Mouse (Mus musculus): ENCODE data around the gene Gfi1b. TPM values are rescaled to one million over a fixed set of nuclear protein-coding genes. Genes with fewer than 3 reads are reported as not detected.

Gene Gfi1b
- 0.79 and 1.3 TPM in 2 replicates for polyA plus RNA-seq (2012; rRNA removed)

- WGBS = 14% methylated on average over 16 of the region's 16 CpGs
- DNase-seq (ENCODE audit: low read depth, low spot score) = no peak
These were observed at the start of gene Gfi1b for GRCm38 (mm10) chr2:28621664-28622171. Gfi1b (minus strand) TSS chr2:28621982.

- WGBS = 76% methylated on average over 2 of the region's 2 CpGs
- DNase-seq (ENCODE audit: low read depth, low spot score) = no peak
These were observed 49.7 kb upstream of the Gfi1b start for GRCm38 (mm10) chr2:28671438-28671837.

- DNase-seq (ENCODE audit: low read depth, low spot score) = no peak
- 71% methylated on average over 3 of the region's 3 CpGs for WGBS
These were observed 44.0 kb upstream of the Gfi1b start for GRCm38 (mm10) chr2:28665818-28666217.

GRCm38 (mm10) chr2:28662891-28663290, 41.1 kb upstream of the Gfi1b start:
- 94% methylated on average over 3 of the region's 3 CpGs for WGBS
- DNase-seq (ENCODE audit: low read depth, low spot score) = no peak

GRCm38 (mm10) chr2:28656216-28656615, 34.4 kb upstream of the Gfi1b start:
- no peak for DNase-seq (ENCODE audit: low read depth, low spot score)

GRCm38 (mm10) chr2:28654295-28654694, 32.5 kb upstream of the Gfi1b start:
- no peak for DNase-seq (ENCODE audit: low read depth, low spot score)
- 56% methylated on average over 2 of the region's 2 CpGs for WGBS

More at GRCm38 (mm10) chr2:28656216-28656615, 34.4 kb upstream of the Gfi1b start:
- 67% methylated on average over 8 of the region's 8 CpGs for WGBS

- 91% methylated on average over 7 of the region's 7 CpGs for WGBS
- no peak for DNase-seq (ENCODE audit: low read depth, low spot score)
These were observed 31.6 kb upstream of the Gfi1b start for GRCm38 (mm10) chr2:28653351-28653750.

- no peak for DNase-seq (ENCODE audit: low read depth, low spot score)
These were observed 28.7 kb upstream of the Gfi1b start for GRCm38 (mm10) chr2:28650526-28650925.

GRCm38 (mm10) chr2:28643081-28643480, 21.3 kb upstream of the Gfi1b start:
- 88% methylated on average over 3 of the region's 3 CpGs for WGBS
- no peak for DNase-seq (ENCODE audit: low read depth, low spot score)

GRCm38 (mm10) chr2:28641435-28641941, 19.7 kb upstream of the Gfi1b start:
- WGBS = 1% methylated on average over 43 of the region's 43 CpGs
- DNase-seq (ENCODE audit: low read depth, low spot score) = no peak

- 2% methylated on average over 47 of the region's 47 CpGs for WGBS
These were observed 19.0 kb upstream of the Gfi1b start, which contains the start of gene Tsc1 for GRCm38 (mm10) chr2:28640461-28641424. Tsc1 (plus strand) TSS chr2:28641228.

GRCm38 (mm10) chr2:28639794-28640193, 18.0 kb upstream of the Gfi1b start:
- 63% methylated on average over 7 of the region's 7 CpGs for WGBS
- DNase-seq (ENCODE audit: low read depth, low spot score) = no peak

More at GRCm38 (mm10) chr2:28640461-28641424, 19.0 kb upstream of the Gfi1b start, which contains the start of gene Tsc1:
- peak; percentile 81 for DNase-seq (ENCODE audit: low read depth, low spot score)

- 35% methylated on average over 9 of the region's 9 CpGs for WGBS
- no peak for DNase-seq (ENCODE audit: low read depth, low spot score)
These were observed 17.1 kb upstream of the Gfi1b start for GRCm38 (mm10) chr2:28638886-28639285.

- no peak for DNase-seq (ENCODE audit: low read depth, low spot score)
- WGBS = 24% methylated on average over 9 of the region's 9 CpGs
These were observed 16.6 kb upstream of the Gfi1b start for GRCm38 (mm10) chr2:28638352-28638751.

GRCm38 (mm10) chr2:28637106-28637845, 15.5 kb upstream of the Gfi1b start:
- 81% methylated on average over 9 of the region's 9 CpGs for WGBS
- DNase-seq (ENCODE audit: low read depth, low spot score) = no peak

GRCm38 (mm10) chr2:28635199-28635598, 13.4 kb upstream of the Gfi1b start:
- DNase-seq (ENCODE audit: low read depth, low spot score) = no peak
- 38% methylated on average over 1 of the region's 1 CpGs for WGBS

GRCm38 (mm10) chr2:28633136-28633535, 11.4 kb upstream of the Gfi1b start:
- DNase-seq (ENCODE audit: low read depth, low spot score) = no peak
- WGBS = 26% methylated on average over 4 of the region's 4 CpGs

GRCm38 (mm10) chr2:28632626-28633025, 10.8 kb upstream of the Gfi1b start:
- 24% methylated on average over 1 of the region's 1 CpGs for WGBS
- DNase-seq (ENCODE audit: low read depth, low spot score) = peak; percentile 70

GRCm38 (mm10) chr2:28629911-28630381, 8.2 kb upstream of the Gfi1b start:
- 6% methylated on average over 4 of the region's 4 CpGs for WGBS
- DNase-seq (ENCODE audit: low read depth, low spot score) = peak; percentile 78

GRCm38 (mm10) chr2:28628053-28628452, 6.3 kb upstream of the Gfi1b start:
- WGBS = 43% methylated on average over 2 of the region's 2 CpGs
- DNase-seq (ENCODE audit: low read depth, low spot score) = no peak

All from large intestine, adult 2 months (tissue).